Mouse (Mus musculus) small intestine, adult 2 months (tissue): ENCODE measurements around the gene Cd3e. TPM values are rescaled to one million over a fixed set of nuclear protein-coding genes. Genes with fewer than 3 reads are reported as not detected.
A peak's percentile ranks its signal among the peaks of the same experiment; 100 is the strongest.

ENCODE experiments used
- H3K27ac ChIP-seq: fragments of 200-500 bp; 2 replicates; pipeline ENCODE4 v1.5.1; 2012; ENCODE audit warnings: low read depth, low read length, control low read depth, inconsistent platforms; ENCODE audit not compliant: insufficient read depth
- H3K27me3 ChIP-seq: fragments of 200-500 bp; 2 replicates; pipeline ENCODE4 v1.6.1; 2012; ENCODE audit warnings: mild to moderate bottlenecking, moderate library complexity, low read length, inconsistent platforms; ENCODE audit not compliant: control insufficient read depth, insufficient read depth
- H3K36me3 ChIP-seq: fragments of 200-500 bp; 2 replicates; pipeline ENCODE4 v1.6.1; 2012; ENCODE audit warnings: mild to moderate bottlenecking, low read length, control low read depth, inconsistent platforms; ENCODE audit not compliant: control insufficient read depth, insufficient read depth
- H3K4me1 ChIP-seq: fragments of 200-500 bp; 2 replicates; pipeline ENCODE4 v1.6.1; 2012; ENCODE audit warnings: low read length, inconsistent platforms, mixed read lengths; ENCODE audit not compliant: control insufficient read depth, insufficient read depth, insufficient read length
- H3K4me3 ChIP-seq: fragments of 200-500 bp; 2 replicates; pipeline ENCODE4 v1.5.1; 2012; ENCODE audit warnings: low read depth, mild to moderate bottlenecking, control low read depth, inconsistent platforms, low read length, moderate library complexity
- CTCF ChIP-seq: fragments of 200-500 bp; IDR thresholded peaks from 2 replicates; pipeline ENCODE4 v1.5.1; 2012; ENCODE audit warnings: low read depth, mild to moderate bottlenecking, control low read depth, inconsistent platforms, low read length, moderate library complexity, mixed read lengths; ENCODE audit not compliant: insufficient replicate concordance, insufficient read length; ENCODE audit errors: extremely low read depth
- POLR2A ChIP-seq: fragments of 200-500 bp; IDR thresholded peaks from 2 replicates; pipeline ENCODE4 v1.6.1; 2012; ENCODE audit warnings: low read depth, mild to moderate bottlenecking, control low read depth, inconsistent platforms, low read length, moderate library complexity
- WGBS: fragments of 180-500 bp; shearing (Covaris S2); methylation state at CpG from one replicate; pipeline ENCODE4 v1.1.7; 2018; 5-methylcytosine and 5-hydroxymethylcytosine counted together
- polyA plus RNA-seq: library from polyadenylated mRNA; depleted of rRNA; stranded (reverse); fragments of >200 nt; gene quantifications from 2 replicates; pipeline ENCODE4 v1.2.3, GENCODE M21; 2012

Cd3e gene
- polyA plus RNA-seq, 1 experiment: 13.7 TPM

DNA sequence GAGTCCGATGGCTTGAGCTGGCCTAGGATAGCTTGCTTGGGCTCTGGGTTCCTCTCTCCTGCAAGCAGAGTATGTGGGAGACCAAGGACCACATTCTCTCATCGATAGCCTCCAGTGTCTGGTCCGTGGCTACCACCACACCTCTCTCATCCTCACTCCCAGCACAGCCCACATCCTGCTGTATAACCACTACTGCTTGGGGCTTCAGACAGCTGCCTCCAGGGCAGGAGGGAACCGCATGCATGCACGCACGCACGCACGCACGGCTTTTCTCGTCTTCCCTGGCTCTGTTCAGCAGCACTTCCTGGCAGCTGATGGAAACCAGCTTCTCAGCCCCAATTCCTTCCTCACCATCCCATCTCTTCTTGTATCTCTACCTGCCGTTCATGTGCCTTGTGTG, 11.3 kb downstream of the Cd3e start:
- no peaks in the 10 kb centered on the region for H3K36me3 ChIP-seq
- WGBS: 57% methylated on average over 11 of the region's 11 CpGs
- no peaks in the 10 kb centered on the region for H3K4me1 ChIP-seq
- no peaks in the 10 kb centered on the region for H3K27me3 ChIP-seq
- H3K27ac ChIP-seq: peak overlapping the region; percentile 24; the same call in 1 of the 2 replicates
- H3K4me3 ChIP-seq: no peak overlapping the region
- no peak for TF ChIP-seq CTCF
- TF ChIP-seq POLR2A: no peak

GRCm38 (mm10) chr9:44996590-44996989, 12.8 kb downstream of the Cd3e start:
- Histone ChIP-seq H3K4me1 (no peaks in the 10 kb centered on the region), H3K27ac (no peak overlapping the region), H3K4me3 (no peak overlapping the region), H3K36me3 (no peaks in the 10 kb centered on the region), H3K27me3 (no peaks in the 10 kb centered on the region)
- no peak for TF ChIP-seq POLR2A
- TF ChIP-seq CTCF: no peak
- 90% methylated on average over 7 of the region's 7 CpGs for WGBS

DNA sequence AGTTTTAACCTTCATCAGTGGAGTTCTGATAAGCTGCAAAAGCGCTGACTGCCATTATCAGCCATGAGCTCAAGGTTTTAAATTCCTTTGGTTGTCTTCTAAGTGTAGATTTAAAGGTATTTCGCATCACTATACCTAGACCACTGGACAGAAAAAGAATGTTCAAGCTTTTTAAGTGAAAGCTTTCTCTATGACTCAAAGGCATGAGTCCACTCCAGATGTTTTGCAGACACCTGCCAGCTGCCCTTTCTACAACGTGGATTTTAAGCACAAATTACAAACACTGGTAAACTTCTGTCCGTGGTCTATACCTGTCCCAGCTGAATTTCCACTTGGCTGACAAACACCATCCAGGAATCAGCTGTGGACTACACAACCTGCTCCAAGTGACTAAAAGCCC, 14.5 kb downstream of the Cd3e start:
- 63% methylated on average over 4 of the region's 4 CpGs for WGBS
- no peaks in the 10 kb centered on the region for H3K4me1 ChIP-seq
- no peak overlapping the region for H3K4me3 ChIP-seq
- H3K36me3 ChIP-seq: no peaks in the 10 kb centered on the region
- no peaks in the 10 kb centered on the region for H3K27me3 ChIP-seq
- TF ChIP-seq CTCF (no peak), POLR2A (no peak)
- no peak overlapping the region for H3K27ac ChIP-seq

DNA sequence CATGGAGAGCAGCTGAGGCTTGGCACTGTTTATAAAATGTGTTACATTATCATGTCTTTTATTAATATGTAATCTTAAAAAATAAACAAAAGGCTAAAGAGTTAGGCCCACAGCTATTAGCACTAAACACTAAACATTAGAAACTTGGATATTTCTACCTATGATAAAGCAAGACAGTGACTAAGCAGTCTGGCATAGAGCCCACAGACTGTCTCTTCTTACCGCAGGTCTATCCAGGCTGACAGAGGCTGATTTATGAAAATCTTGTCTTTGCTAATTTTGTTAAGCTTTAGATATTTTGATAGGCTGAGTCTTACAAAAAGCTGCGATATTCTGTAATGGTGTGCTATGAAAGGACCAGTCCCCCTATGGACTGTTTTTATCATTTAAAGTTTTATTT, 16.2 kb downstream of the Cd3e start:
- no peaks in the 10 kb centered on the region for H3K36me3 ChIP-seq
- no peak overlapping the region for H3K27ac ChIP-seq
- TF ChIP-seq CTCF (no peak), POLR2A (no peak)
- no peaks in the 10 kb centered on the region for H3K4me1 ChIP-seq
- no peak overlapping the region for H3K4me3 ChIP-seq
- 73% methylated on average over 2 of the region's 2 CpGs for WGBS
- no peaks in the 10 kb centered on the region for H3K27me3 ChIP-seq

GRCm38 (mm10) chr9:44992271-44992670, 17.2 kb downstream of the Cd3e start:
- TF ChIP-seq CTCF: no peak
- no peak for TF ChIP-seq POLR2A
- no peak overlapping the region for H3K27ac ChIP-seq

DNA sequence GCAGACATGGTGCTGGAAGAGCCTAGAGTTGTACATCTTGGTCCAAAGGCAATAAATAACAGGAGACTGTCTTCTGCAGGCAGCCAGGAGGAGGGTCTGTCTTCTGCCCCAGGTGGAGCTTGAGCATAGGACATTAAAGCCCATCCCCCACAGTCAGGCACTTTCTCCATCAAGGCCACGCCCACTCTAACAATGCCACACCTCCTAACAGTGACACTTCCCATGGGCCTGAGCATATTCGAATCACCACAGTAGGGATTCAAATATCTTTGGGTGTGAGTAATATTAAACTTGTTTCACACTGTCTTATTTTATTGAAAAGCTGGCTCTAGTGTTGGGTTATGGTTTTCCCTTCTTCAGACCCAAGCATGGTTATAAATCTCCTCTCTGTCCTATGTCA, 17.6 kb downstream of the Cd3e start:
- WGBS: 79% methylated on average over 2 of the region's 2 CpGs
- Histone ChIP-seq H3K27ac (no peak overlapping the region), H3K36me3 (no peaks in the 10 kb centered on the region), H3K27me3 (no peaks in the 10 kb centered on the region), H3K4me3 (no peak overlapping the region), H3K4me1 (no peaks in the 10 kb centered on the region)
- TF ChIP-seq POLR2A (no peak), CTCF (no peak)

More at GRCm38 (mm10) chr9:44992271-44992670, 17.2 kb downstream of the Cd3e start:
- Histone ChIP-seq H3K4me3 (no peak overlapping the region), H3K4me1 (no peaks in the 10 kb centered on the region), H3K36me3 (no peaks in the 10 kb centered on the region), H3K27me3 (no peaks in the 10 kb centered on the region)

DNA sequence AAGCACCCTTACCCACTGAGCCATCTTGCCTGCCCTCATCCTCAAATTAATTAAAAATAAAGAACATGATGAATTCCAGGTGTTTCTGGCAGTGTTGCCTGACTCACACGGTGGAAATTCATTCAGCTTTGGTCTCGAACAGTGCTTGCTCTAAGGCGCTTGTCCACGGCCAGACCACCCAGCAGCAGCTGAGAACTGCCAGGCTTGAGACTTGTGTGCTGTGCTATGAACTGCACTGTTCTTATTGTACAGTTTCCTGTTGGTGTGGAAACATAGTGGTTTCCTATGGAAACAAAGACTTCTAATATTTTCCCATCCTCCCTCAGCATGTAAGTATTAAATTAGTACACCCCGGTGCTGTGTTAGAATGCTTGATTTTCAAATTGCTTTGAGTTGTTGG, 22.5 kb downstream of the Cd3e start:
- H3K36me3 ChIP-seq: no peaks in the 10 kb centered on the region
- TF ChIP-seq POLR2A (no peak), CTCF (no peak)
- no peaks in the 10 kb centered on the region for H3K27me3 ChIP-seq
- H3K4me3 ChIP-seq: no peak overlapping the region
- 0 out of 2 replicates have a peak, but pooled peaks cover 2% of the 10 kb centered on the region for H3K4me1 ChIP-seq
- H3K27ac ChIP-seq: peak overlapping the region; percentile 47
- WGBS: 65% methylated on average over 5 of the region's 5 CpGs

DNA sequence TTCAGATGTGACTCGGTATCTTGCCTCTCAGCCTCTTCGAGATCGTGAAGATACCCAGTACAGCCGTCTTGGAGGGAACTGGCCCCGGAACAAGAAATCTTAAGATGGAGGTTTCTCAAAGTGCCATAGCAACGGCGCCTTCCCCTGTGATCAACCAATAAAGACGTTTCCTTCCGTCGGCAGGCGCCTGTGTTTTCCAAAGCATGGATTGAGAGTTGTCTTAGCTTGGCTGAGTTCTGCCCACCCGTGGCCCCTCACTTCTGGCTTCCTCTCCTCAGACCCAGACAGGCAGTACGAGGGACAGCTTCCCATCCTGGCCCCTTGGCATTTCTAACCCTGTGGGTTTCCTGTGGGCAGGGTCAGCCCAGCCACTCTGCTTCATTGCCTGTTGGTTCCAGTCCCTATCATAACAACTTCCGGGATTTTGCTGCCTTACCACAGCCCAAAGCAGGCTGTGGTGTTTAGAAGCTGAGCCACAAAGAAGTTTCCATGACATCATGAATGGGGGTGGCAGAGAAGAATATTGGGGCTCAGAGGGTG, 23.1 kb downstream of the Cd3e start:
- 53% methylated on average over 14 of the region's 14 CpGs for WGBS
- Histone ChIP-seq H3K36me3 (no peaks in the 10 kb centered on the region), H3K27ac (peak overlapping the region; percentile 75), H3K27me3 (no peaks in the 10 kb centered on the region), H3K4me3 (peak overlapping the region; percentile 50), H3K4me1 (0 out of 2 replicates have a peak, but pooled peaks cover 2% of the 10 kb centered on the region)
- TF ChIP-seq POLR2A (no peak), CTCF (no peak)
